Mouse (Mus musculus) right cerebral cortex, postnatal 4 days (tissue): ENCODE data around the gene Rhox2f.
"Not testable (repeated sequence)": the region's sequence is repeated elsewhere in the genome, so short reads cannot be mapped to it uniquely, and the experiment has no call there.

ENCODE experiments used
- DNase-seq: peaks from one replicate; pipeline ENCODE4 v3.0.0-alpha.2; 2022

Gene Rhox2f

DNA sequence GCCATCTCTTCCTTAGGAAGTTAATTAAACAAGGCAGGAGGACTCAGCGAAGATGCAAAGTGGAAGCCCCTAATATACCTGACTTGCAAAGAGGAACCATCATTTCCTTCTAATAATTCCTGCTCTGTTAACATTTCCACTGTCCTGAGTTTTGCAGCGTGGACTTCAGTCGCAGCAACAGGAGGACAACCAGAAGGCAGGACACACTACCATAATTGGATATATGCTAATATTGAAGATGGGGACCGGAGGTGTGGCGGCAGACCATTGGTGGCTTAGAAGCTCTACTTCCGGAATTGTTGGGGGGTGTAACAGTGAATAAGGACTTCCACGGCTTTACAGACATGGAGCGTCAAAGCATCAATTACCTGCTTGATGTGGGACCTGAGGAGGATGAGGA, at the start of gene Rhox2f:
Gene Rhox2f, plus strand, starts transcription at position 301 of the 400 bp plus-strand sequence.
- DNase-seq: not testable (repeated sequence)

DNA sequence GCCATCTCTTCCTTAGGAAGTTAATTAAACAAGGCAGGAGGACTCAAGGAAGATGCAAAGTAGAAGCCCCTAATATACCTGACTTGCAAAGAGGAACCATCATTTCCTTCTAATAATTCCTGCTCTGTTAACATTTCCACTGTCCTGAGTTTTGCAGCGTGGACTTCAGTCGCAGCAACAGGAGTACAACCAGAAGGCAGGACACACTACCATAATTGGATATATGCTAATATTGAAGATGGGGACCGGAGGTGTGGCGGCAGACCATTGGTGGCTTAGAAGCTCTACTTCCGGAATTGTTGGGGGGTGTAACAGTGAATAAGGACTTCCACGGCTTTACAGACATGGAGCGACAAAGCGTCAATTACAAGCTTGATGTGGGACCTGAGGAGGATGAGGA, 41.1 kb upstream of the Rhox2f start, which contains the start of gene Rhox2e:
Gene Rhox2e, plus strand, starts transcription at position 301 of the 400 bp plus-strand sequence.
- DNase-seq: not testable (repeated sequence)

DNA sequence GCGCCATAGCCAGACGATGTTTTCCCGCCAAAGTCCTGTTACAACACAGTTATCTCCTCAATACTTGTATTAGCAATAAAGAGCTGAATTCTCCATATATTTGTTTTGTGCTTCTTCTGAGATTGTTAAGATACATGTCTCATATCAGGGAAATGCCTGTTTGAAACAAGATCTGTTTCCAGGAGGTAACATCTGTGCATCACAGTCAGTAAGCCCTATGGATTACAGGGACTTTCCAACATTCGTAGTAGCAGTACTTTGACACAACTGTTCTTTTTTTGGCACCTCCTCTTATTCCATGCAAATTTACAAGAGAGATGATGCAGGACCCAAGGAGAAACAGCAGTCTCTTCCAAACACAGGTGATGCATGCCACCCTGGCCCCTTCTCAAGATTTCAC, 29.5 kb upstream of the Rhox2f start, which contains the start of gene Rhox3e:
Gene Rhox3e, plus strand, starts transcription at position 301 of the 400 bp plus-strand sequence.
- not testable (repeated sequence) for DNase-seq

DNA sequence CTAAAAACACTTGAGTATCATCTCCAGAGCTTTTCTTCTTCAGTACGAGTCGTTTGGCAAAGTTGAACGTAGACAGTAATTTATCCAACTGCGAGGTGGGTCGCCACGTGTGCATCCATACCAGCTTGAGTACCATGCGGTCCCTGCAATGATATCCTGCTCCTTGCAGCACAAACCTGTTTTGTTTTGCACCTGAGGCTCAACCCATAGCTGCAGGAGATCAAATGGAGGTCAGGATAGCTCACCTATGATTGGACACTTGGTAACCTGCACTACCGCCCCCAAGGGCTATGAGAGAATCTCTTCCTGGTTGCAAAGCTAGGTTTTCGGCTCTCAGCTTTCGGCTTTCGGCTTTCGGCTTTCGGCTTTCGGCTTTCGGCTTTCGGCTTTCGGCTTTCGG, 14.1 kb upstream of the Rhox2f start, which contains the start of gene Rhox4e:
Gene Rhox4e, plus strand, starts transcription at position 301 of the 400 bp plus-strand sequence.
- not testable (repeated sequence) for DNase-seq

DNA sequence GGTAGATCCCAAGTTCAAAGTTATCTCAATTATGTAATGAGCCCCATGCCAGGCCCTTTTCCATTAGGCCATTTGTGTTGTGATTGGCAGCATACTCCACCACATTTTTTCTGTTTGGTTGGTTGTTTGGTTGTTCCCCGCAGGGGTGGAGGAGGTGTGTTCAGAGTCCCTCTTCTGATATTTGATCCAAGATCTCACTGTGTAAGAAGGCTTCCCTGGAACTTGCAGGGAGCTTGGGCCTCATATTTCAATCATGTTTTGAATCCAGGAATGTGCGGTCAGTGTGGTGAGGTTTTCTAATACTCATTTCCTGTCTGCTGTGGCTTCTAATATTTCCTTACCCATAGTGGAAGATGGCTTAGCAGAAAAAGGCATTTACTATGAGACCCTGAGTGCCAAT, 1.4 kb downstream of the Rhox2f start:
- not testable (repeated sequence) for DNase-seq

DNA sequence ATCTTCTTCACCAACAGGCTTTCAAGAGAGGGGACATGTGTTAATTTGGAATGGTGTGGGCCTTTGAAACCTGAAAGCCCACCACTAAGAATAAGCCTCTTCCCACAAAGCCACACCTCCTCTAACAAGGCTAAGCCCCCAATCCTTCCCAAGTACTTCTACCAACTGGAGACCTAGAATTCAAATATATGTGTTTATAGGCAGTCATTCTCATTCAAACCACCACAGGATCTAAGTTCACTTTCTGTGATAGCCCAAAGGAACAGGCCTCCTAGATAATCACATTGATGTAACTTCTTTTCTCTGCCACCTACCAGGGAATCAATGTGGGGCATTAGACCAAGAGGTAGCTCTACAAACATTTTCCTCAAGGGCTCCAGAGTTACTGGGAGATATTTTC, 9.5 kb downstream of the Rhox2f start, which contains the start of gene Rhox3f:
Gene Rhox3f, plus strand, starts transcription at position 301 of the 400 bp plus-strand sequence.
- DNase-seq: not testable (repeated sequence)

DNA sequence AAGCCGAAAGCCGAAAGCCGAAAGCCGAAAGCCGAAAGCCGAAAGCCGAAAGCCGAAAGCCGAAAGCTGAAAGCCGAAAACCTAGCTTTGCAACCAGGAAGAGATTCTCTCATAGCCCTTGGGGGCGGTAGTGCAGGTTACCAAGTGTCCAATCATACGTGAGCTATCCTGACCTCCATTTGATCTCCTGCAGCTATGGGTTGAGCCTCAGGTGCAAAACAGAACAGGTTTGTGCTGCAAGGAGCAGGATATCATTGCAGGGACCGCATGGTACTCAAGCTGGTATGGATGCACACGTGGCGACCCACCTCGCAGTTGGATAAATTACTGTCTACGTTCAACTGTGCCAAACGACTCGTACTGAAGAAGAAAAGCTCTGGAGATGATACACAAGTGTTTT, 36.4 kb downstream of the Rhox2f start, which contains the start of gene Rhox4f:
Gene Rhox4f, minus strand, starts transcription at position 101 of the 400 bp plus-strand sequence.
- DNase-seq: not testable (repeated sequence)
